Mouse (Mus musculus) bone marrow, adult 2 months (tissue): ENCODE data around the gene Tvp23b.

ENCODE experiments used
- CTCF ChIP-seq: fragments of 200-500 bp; IDR thresholded peaks from 2 replicates; pipeline ENCODE4 v1.5.1; 2011; ENCODE audit warnings: low read length, control low read depth; ENCODE audit not compliant: control insufficient read depth, insufficient read depth
- POLR2A ChIP-seq: fragments of 200-500 bp; IDR thresholded peaks from 2 replicates; pipeline ENCODE4 v1.6.1; 2011; ENCODE audit warnings: low read depth, mild to moderate bottlenecking, control low read depth, low read length, borderline replicate concordance; ENCODE audit not compliant: control insufficient read depth

DNA sequence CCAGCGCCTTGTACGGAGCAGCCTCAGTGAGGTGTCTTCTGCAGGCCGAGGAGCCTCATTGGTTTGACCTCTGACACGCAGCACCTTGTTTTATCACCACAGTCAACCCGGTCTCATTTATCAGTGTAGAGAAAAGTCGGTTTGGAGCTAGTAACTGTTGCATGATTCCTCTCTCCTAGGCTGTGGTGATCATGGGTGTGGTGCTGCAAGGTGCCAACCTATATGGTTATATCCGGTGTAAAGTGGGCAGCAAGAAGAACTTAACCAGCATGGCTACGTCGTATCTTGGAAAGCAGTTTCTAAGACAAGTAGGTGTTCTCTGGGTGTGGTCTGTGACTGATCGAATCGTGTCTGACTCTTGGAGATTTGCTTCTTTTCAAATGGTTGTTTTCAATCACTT is 12.5 kb downstream of the Tvp23b start:
- TF ChIP-seq CTCF (no peak), POLR2A (no peak)
